In genomic region chr13:104533806-104534495, GRCm38 (mm10) we compare ENCODE assay signal across 23 mouse cellular contexts.
DNase-seq lines count a peak whose midpoint lies in the region; ATAC-seq and TF ChIP-seq lines count a peak whose summit lies in the region.
"Had no signal": no experiment of that assay in that cellular context is flagged by ENCODE, and none has a peak within 500 bp of the region (broad histone marks: within the 10 kb centered on the region; RNA-seq: fewer than 3 reads in every experiment).

No protein-coding gene starts in this region.

- TF ChIP-seq CTCF in kidney, postnatal 0 days (IDR thresholded peaks at IDR 0.05; ENCODE audit: low read depth) = no peak
- TF ChIP-seq CTCF in liver, postnatal 0 days (IDR thresholded peaks at IDR 0.05; ENCODE audit: low read depth) = no peak

- H3K4me1 ChIP-seq in kidney, embryonic 16.5 days (ENCODE audit: insufficient read depth, low read length) = no peaks in the 10 kb centered on the region; the same call in 1 of the 2 replicates
- no peaks in the 10 kb centered on the region for H3K4me1 ChIP-seq in kidney, postnatal 0 days (replicated peaks; ENCODE audit: insufficient read depth, low read length)
- H3K4me1 ChIP-seq in forebrain, embryonic 11.5 days (replicated peaks; ENCODE audit: control insufficient read depth, insufficient read depth, low read length) = no peaks in the 10 kb centered on the region
- no peaks in the 10 kb centered on the region for H3K4me1 ChIP-seq in liver, postnatal 0 days (ENCODE audit: insufficient read depth)
- H3K4me1 ChIP-seq: embryonic facial prominence, embryonic 13.5 days; forebrain, embryonic 15.5 days; heart, embryonic 13.5 days; midbrain, embryonic 10.5 days; stomach, embryonic 15.5 days had no signal

- H3K9me3 ChIP-seq in kidney, embryonic 16.5 days (ENCODE audit: low read length) = no peaks in the 10 kb centered on the region
- H3K9me3 ChIP-seq in kidney, postnatal 0 days (replicated peaks; ENCODE audit: low read length) = no peaks in the 10 kb centered on the region
- no peaks in the 10 kb centered on the region for H3K9me3 ChIP-seq in forebrain, embryonic 11.5 days (ENCODE audit: control insufficient read depth, low read length)
- no peaks in the 10 kb centered on the region for H3K9me3 ChIP-seq in liver, postnatal 0 days (ENCODE audit: low read length)
- H3K9me3 ChIP-seq: embryonic facial prominence, embryonic 13.5 days; forebrain, embryonic 15.5 days; heart, embryonic 13.5 days; midbrain, embryonic 10.5 days; stomach, embryonic 15.5 days had no signal

- no peaks in the 10 kb centered on the region for H3K27me3 ChIP-seq in kidney, embryonic 16.5 days (ENCODE audit: insufficient read depth, low read length)
- no peaks in the 10 kb centered on the region for H3K27me3 ChIP-seq in kidney, postnatal 0 days (ENCODE audit: insufficient read depth, low read length)
- no peaks in the 10 kb centered on the region for H3K27me3 ChIP-seq in forebrain, embryonic 11.5 days (ENCODE audit: control insufficient read depth, insufficient read depth, low read length)
- H3K27me3 ChIP-seq in liver, postnatal 0 days (ENCODE audit: insufficient read depth, low read length) = no peaks in the 10 kb centered on the region
- H3K27me3 ChIP-seq: embryonic facial prominence, embryonic 13.5 days; forebrain, embryonic 15.5 days; heart, embryonic 13.5 days; stomach, embryonic 15.5 days had no signal

- H3K4me2 ChIP-seq in kidney, embryonic 16.5 days (replicated peaks; ENCODE audit: low read depth, low read length) = no peak overlapping the region
- H3K4me2 ChIP-seq in kidney, postnatal 0 days (ENCODE audit: low read length) = no peak overlapping the region
- no peak overlapping the region for H3K4me2 ChIP-seq in forebrain, embryonic 11.5 days (ENCODE audit: low read depth, low read length, severe bottlenecking)
- H3K4me2 ChIP-seq in liver, postnatal 0 days (ENCODE audit: low read depth, low read length) = no peak overlapping the region
- H3K4me2 ChIP-seq: embryonic facial prominence, embryonic 13.5 days; forebrain, embryonic 15.5 days; heart, embryonic 13.5 days; stomach, embryonic 15.5 days had no signal

- DNase-seq in cerebellum, postnatal 10 days = peak; percentile 51 to 60
- no peak for DNase-seq in cerebellum, postnatal 36 days
- no peak for DNase-seq in kidney, adult 11 months
- DNase-seq in kidney, postnatal 0 days (ENCODE audit: low spot score) = peak; percentile 89
- DNase-seq in forebrain, embryonic 11.5 days (ENCODE audit: low spot score) = no peak
- DNase-seq in liver, postnatal 0 days = no peak
- DNase-seq: cerebellum, adult 11 months; cerebellum, postnatal 25 days; embryo, embryonic 11 days; gastrocnemius, postnatal 10 days; heart, adult 18-20 months; heart, postnatal 14 days; thymus, postnatal 25 days had no signal

- no peaks in the 10 kb centered on the region for H3K36me3 ChIP-seq in kidney, embryonic 16.5 days (ENCODE audit: insufficient read depth, low read length)
- no peaks in the 10 kb centered on the region for H3K36me3 ChIP-seq in kidney, postnatal 0 days (ENCODE audit: insufficient read depth, low read length)
- H3K36me3 ChIP-seq in forebrain, embryonic 11.5 days (ENCODE audit: control insufficient read depth, insufficient read depth, low read length) = no peaks in the 10 kb centered on the region
- H3K36me3 ChIP-seq in liver, postnatal 0 days (replicated peaks; ENCODE audit: insufficient read depth, low read length) = no peaks in the 10 kb centered on the region
- H3K36me3 ChIP-seq: embryonic facial prominence, embryonic 13.5 days; forebrain, embryonic 15.5 days; heart, embryonic 13.5 days; midbrain, embryonic 10.5 days; stomach, embryonic 15.5 days had no signal

- peak overlapping the region; percentile 51; the same call in 1 of the 2 replicates for H3K27ac ChIP-seq in kidney, embryonic 16.5 days (ENCODE audit: low read length)
- no peak overlapping the region for H3K27ac ChIP-seq in kidney, postnatal 0 days
- H3K27ac ChIP-seq in forebrain, embryonic 11.5 days (ENCODE audit: low read depth, low read length) = no peak overlapping the region
- no peak overlapping the region for H3K27ac ChIP-seq in liver, postnatal 0 days (ENCODE audit: low read depth)
- H3K27ac ChIP-seq: embryonic facial prominence, embryonic 13.5 days; forebrain, embryonic 15.5 days; heart, embryonic 13.5 days; liver, embryonic 14.5 days; macrophage; midbrain, embryonic 10.5 days; stomach, embryonic 15.5 days had no signal

- no peak overlapping the region for H3K9ac ChIP-seq in kidney, embryonic 16.5 days (replicated peaks; ENCODE audit: low read length)
- H3K9ac ChIP-seq in kidney, postnatal 0 days (ENCODE audit: low read depth, low read length) = no peak overlapping the region
- H3K9ac ChIP-seq in forebrain, embryonic 11.5 days (ENCODE audit: low read length) = no peak overlapping the region
- H3K9ac ChIP-seq in liver, postnatal 0 days (replicated peaks) = no peak overlapping the region
- H3K9ac ChIP-seq: embryonic facial prominence, embryonic 13.5 days; forebrain, embryonic 15.5 days; heart, embryonic 13.5 days; liver, embryonic 14.5 days; stomach, embryonic 15.5 days had no signal

- H3K4me3 ChIP-seq in kidney, embryonic 16.5 days (ENCODE audit: low read length) = no peak overlapping the region
- H3K4me3 ChIP-seq in kidney, postnatal 0 days (replicated peaks; ENCODE audit: low read depth, low read length) = no peak overlapping the region
- H3K4me3 ChIP-seq in forebrain, embryonic 11.5 days (ENCODE audit: low read depth, low read length) = no peak overlapping the region
- H3K4me3 ChIP-seq in liver, postnatal 0 days (ENCODE audit: low read depth, low read length) = no peak overlapping the region
- H3K4me3 ChIP-seq: embryonic facial prominence, embryonic 13.5 days; forebrain, embryonic 15.5 days; heart, embryonic 13.5 days; midbrain, embryonic 10.5 days; stomach, embryonic 15.5 days had no signal

- 54% methylated on average over 7 of the region's 7 CpGs for WGBS in kidney, embryonic 16.5 days
- WGBS in kidney, postnatal 0 days = 48% methylated on average over 7 of the region's 7 CpGs
- 91% methylated on average over 7 of the region's 7 CpGs for WGBS in forebrain, embryonic 11.5 days
- WGBS in liver, postnatal 0 days (ENCODE audit: insufficient replicate concordance) = 77% methylated on average over 7 of the region's 7 CpGs

- ATAC-seq in kidney, embryonic 16.5 days (ENCODE audit: low FRiP score, low TSS enrichment) = peak; percentile 67; the same call in 1 of the 2 replicates
- 0 out of 2 replicates have a peak, but pooled peaks have one; percentile 36 for ATAC-seq in kidney, postnatal 0 days (replicated peaks; ENCODE audit: low FRiP score, low read depth)
- no peak for ATAC-seq in forebrain, embryonic 11.5 days (replicated peaks; ENCODE audit: low FRiP score)
- ATAC-seq in liver, postnatal 0 days = no peak
- ATAC-seq: CD4-positive, CD25-positive, alpha-beta regulatory T cell, adult 4 months; forebrain, embryonic 15.5 days; intestine, postnatal 0 days had no signal

- no peak for TF ChIP-seq EP300 in liver, postnatal 0 days (IDR thresholded peaks at IDR 0.05; ENCODE audit: low read depth)

Comparison
In these comparisons a context has a peak if more than half of its experiments do, and no peak if none do; other contexts are left out.
1. DNase-seq: peak in cerebellum, postnatal 10 days (2 of 2) and kidney, postnatal 0 days (single experiment); none in cerebellum, postnatal 36 days (0 of 2), kidney, adult 11 months (single experiment), forebrain, embryonic 11.5 days (single experiment) and liver, postnatal 0 days (single experiment).
2. ATAC-seq: peak in kidney, embryonic 16.5 days (single experiment) and kidney, postnatal 0 days (single experiment); none in forebrain, embryonic 11.5 days (single experiment) and liver, postnatal 0 days (single experiment).